Mouse (Mus musculus): ENCODE measurements around the gene Hs3st2.

The Hs3st2 gene

DNA sequence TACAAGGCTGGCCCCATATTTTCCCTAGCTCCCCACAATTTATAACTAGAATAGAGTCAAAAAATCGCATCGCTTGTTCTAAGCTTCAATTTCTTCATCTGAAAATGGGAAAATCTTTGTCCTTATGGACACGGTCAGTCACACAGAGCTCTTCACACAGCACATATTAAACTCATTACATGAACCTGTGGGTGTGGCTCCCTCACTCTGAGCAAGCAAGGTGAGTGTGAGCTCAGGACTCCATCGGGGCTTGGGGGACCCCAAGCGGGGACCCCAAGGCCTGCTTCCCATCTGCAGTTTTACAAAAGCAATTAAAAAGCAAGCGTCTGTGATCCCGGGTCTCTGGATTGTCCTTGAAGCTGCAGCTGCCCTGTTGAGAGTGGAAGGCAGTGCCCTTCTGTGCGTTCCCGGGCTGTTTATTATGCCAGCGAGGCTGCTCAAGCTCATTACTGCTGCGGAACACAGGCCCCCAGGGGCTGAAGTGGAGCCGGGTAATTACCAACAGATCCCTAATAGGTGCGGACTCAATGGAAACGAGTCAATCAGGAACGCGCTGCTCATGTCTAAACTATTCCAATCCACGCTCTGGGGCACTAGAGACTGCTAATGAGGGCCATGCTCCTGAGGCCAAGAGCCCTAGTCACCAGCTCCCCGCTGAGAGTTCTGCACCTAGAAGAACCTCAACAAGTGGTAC is 157.8 kb downstream of the Hs3st2 start:
- DNase-seq (ENCODE audit: low read depth), result no peak

Data from c-Kit-positive CD71-negative TER-119-negative erythroid progenitor cells, embryonic 14.5 days (primary cell).